Mouse (Mus musculus) embryonic facial prominence, embryonic 14.5 days (tissue): ENCODE measurements around the gene Npepps. TPM values are rescaled to one million over a fixed set of nuclear protein-coding genes. Genes with fewer than 3 reads are reported as not detected.

ENCODE experiments used
- ATAC-seq: fragments of 200-750 bp; cut with Nextera tagmentation; 2 replicates; pipeline ENCODE4 v1.8.0; 2017; ENCODE audit warnings: low read depth, moderate number of reproducible peaks, moderate TSS enrichment
- DNase-seq: peaks from one replicate; pipeline ENCODE4 v3.0.0-alpha.2; 2015; ENCODE audit warnings: low spot score
- H3K27ac ChIP-seq: fragments of 300-500 bp; sonication (generic); replicated peaks from 2 replicates; pipeline ENCODE4 v1.5.1; 2014; ENCODE audit warnings: low read depth, mild to moderate bottlenecking, low read length, moderate library complexity
- H3K27me3 ChIP-seq: fragments of 300-500 bp; sonication (generic); replicated peaks from 2 replicates; pipeline ENCODE4 v1.6.1; 2014; ENCODE audit warnings: low read length; ENCODE audit not compliant: control insufficient read depth, insufficient read depth
- H3K36me3 ChIP-seq: fragments of 300-500 bp; sonication (generic); 2 replicates; pipeline ENCODE4 v1.6.1; 2014; ENCODE audit warnings: low read length, mixed read lengths; ENCODE audit not compliant: control insufficient read depth, insufficient read depth
- H3K4me1 ChIP-seq: fragments of 300-500 bp; sonication (generic); 2 replicates; pipeline ENCODE4 v1.6.1; 2014; ENCODE audit warnings: antibody characterized with exemption, low read length; ENCODE audit not compliant: control insufficient read depth, insufficient read depth
- H3K4me2 ChIP-seq: fragments of 300-500 bp; sonication (generic); 2 replicates; pipeline ENCODE4 v1.6.1; 2014; ENCODE audit warnings: low read depth, mild to moderate bottlenecking, low read length, moderate library complexity, mixed read lengths
- H3K4me3 ChIP-seq: fragments of 300-500 bp; sonication (generic); 2 replicates; pipeline ENCODE4 v1.5.1; 2014; ENCODE audit warnings: low read depth, mild to moderate bottlenecking, low read length
- H3K9ac ChIP-seq: fragments of 300-500 bp; sonication (generic); 2 replicates; pipeline ENCODE4 v1.6.1; 2014; ENCODE audit warnings: low read depth, mild to moderate bottlenecking, low read length, moderate library complexity, mixed read lengths
- H3K9me3 ChIP-seq: fragments of 300-500 bp; sonication (generic); 2 replicates; pipeline ENCODE4 v1.6.1; 2016; ENCODE audit warnings: low read length; ENCODE audit not compliant: control insufficient read depth
- WGBS: fragments of 180-500 bp; shearing (Covaris S2); extraction: QIAGEN DNeasy Blood & Tissue Kit; methylation state at CpG from one replicate; pipeline ENCODE4 v1.1.7; 2014; 5-methylcytosine and 5-hydroxymethylcytosine counted together
- polyA plus RNA-seq: library from polyadenylated mRNA; unstranded; fragments of >200 nt; fragmentation: Nextera tagmentation; extraction: Ambion mirVana; gene quantifications from 2 replicates; pipeline ENCODE4 v1.2.1, GENCODE M21; 2014

Npepps gene
- polyA plus RNA-seq, 1 experiment from 2014 or later: 76.8 TPM

GRCm38 (mm10) chr11:97302231-97302781 lies 21.9 kb upstream of the Npepps start:
- no peak; the same call in 1 of the 2 replicates for ATAC-seq
- peak overlapping the region; percentile 71 for H3K27ac ChIP-seq

DNA sequence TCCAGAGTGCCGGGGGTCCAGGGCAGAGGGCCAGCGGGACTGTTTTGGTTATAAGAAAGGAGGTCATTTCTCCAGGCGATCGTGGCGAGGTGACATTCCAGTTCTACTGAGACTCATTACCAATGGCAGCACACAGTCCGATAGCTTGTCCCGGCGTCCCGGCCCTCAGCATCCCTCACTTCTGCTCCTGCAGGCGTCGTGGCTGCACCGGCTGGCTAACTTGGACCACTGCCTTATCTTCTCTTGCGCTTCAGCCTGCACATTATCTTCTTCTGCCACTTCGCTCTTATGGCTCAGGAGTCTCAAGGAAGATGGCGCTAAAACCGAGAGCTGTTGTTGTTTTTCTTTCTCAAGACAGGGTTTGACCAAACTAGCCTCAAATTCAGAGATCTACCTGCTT lies 21.0 kb upstream of the Npepps start:
- Histone ChIP-seq H3K27ac (no peak overlapping the region), H3K27me3 (no peaks in the 10 kb centered on the region), H3K36me3 (no peaks in the 10 kb centered on the region), H3K4me1 (no peaks in the 10 kb centered on the region), H3K9me3 (no peaks in the 10 kb centered on the region), H3K9ac (no peak overlapping the region), H3K4me3 (no peak overlapping the region), H3K4me2 (no peak overlapping the region)
- DNase-seq (no peak), ATAC-seq (no peak)
- 85% methylated on average over 16 of the region's 16 CpGs for WGBS

More at GRCm38 (mm10) chr11:97302231-97302781, 21.9 kb upstream of the Npepps start:
- Histone ChIP-seq H3K9me3 (no peaks in the 10 kb centered on the region), H3K9ac (peak overlapping the region; percentile 19; the same call in 1 of the 2 replicates), H3K4me1 (no peaks in the 10 kb centered on the region), H3K4me2 (no peak overlapping the region), H3K27me3 (no peaks in the 10 kb centered on the region), H3K4me3 (no peak overlapping the region), H3K36me3 (no peaks in the 10 kb centered on the region)
- 37% methylated on average over 7 of the region's 7 CpGs for WGBS
- DNase-seq: peak; percentile 85

DNA sequence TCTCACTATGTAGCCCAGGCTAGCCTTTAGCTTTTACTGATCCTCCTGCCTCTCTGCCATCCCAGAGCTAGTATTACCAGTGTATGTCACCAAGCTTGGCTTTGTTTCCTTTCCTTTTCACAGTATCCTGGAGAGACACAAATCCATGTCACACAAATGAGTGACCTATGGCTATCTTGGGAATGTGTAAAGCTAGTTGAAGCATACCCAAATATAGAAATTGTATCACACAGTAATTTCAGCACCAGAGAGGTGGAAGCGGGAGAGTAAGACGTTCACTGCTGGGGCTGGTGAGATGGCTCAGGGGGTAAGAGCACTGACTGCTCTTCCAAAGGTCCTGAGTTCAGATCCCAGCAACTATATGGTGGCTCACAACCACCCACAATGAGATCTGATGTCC lies 19.5 kb upstream of the Npepps start:
- H3K4me1 ChIP-seq: no peaks in the 10 kb centered on the region
- no peak for DNase-seq
- WGBS: 86% methylated on average over 2 of the region's 2 CpGs

GRCm38 (mm10) chr11:97296542-97296941 lies 16.1 kb upstream of the Npepps start:
- DNase-seq: no peak
- no peaks in the 10 kb centered on the region for H3K36me3 ChIP-seq
- WGBS: 91% methylated on average over 3 of the region's 4 CpGs

More for the DNA sequence above, 19.5 kb upstream of the Npepps start:
- Histone ChIP-seq H3K27ac (no peak overlapping the region), H3K27me3 (no peaks in the 10 kb centered on the region), H3K4me3 (no peak overlapping the region), H3K9me3 (no peaks in the 10 kb centered on the region), H3K9ac (no peak overlapping the region), H3K4me2 (no peak overlapping the region), H3K36me3 (no peaks in the 10 kb centered on the region)
- ATAC-seq: no peak

DNA sequence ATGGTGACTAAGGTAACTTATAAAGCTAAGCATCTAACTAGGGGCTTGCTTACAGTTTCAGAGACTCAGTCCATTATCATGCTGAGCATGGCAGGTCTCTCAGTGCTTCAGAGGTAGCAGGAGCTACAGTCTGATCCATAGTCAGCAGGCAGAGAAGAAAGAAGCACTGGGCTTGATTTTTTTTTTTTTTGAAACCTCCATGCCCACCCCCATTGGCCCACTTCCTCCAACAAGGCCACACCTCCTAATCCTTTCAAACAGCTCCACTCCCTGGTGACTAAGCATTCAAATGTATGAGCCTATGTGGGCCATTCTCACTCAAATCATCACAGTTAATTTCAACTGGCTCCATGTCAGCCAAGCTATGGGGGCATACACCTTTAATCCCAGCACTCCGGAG lies 12.3 kb upstream of the Npepps start:
- WGBS: 88% methylated on average over 1 of the region's 1 CpGs

More at GRCm38 (mm10) chr11:97296542-97296941, 16.1 kb upstream of the Npepps start:
- Histone ChIP-seq H3K9ac (no peak overlapping the region), H3K27ac (no peak overlapping the region), H3K4me3 (no peak overlapping the region), H3K27me3 (no peaks in the 10 kb centered on the region), H3K4me2 (no peak overlapping the region), H3K9me3 (no peaks in the 10 kb centered on the region), H3K4me1 (no peaks in the 10 kb centered on the region)
- ATAC-seq: no peak

DNA sequence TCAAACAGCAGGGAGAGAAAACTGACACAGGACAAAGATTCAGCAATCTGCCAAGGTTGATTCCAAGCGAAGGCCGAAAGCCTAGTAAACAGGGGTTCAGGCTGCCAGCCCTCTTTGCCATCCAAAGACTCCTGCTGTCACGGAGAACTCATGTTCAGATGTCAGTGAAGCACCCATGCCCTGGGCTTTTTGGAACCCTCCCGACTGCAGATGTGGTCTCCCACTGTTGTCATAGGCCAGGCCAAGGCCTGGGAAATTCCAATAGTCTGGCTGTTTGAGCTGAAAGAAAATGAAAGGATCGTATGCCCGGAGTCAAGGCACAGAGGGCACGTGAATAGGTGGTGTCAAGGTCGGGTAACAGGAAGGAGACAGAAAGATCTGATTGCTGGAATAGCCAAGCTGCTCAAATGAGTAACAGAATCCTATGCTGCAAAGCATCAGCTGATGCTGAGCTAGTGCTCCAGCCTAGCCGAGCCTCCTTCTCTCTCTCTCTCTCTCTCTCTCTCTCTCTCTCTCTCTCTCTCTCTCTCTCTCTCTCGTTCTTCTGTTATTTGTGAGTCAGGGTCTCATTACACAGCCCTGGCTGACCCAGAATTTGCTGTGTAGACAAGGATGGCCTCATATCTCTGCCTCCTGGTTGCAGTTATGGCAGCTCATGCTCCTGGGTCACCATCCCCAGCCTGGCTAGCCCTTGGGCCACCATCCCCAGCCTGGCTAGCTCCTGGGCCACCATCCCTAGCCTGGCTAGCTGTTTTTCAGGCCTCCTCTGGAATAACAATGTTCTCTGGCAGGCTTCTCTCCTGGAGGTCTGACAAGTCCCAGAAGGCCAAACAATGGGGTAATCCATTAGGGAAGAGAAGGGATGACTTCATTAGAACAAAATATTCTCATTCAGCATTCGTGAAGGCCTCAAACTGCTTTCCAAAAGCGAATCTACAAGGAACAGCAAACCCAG lies 9.1 kb upstream of the Npepps start:
- no peak overlapping the region for H3K9ac ChIP-seq
- WGBS: 41% methylated on average over 11 of the region's 12 CpGs

More for the DNA sequence above, 12.3 kb upstream of the Npepps start:
- H3K27ac ChIP-seq: no peak overlapping the region
- DNase-seq (no peak), ATAC-seq (no peak)
- H3K4me1 ChIP-seq: no peaks in the 10 kb centered on the region
- H3K9ac ChIP-seq: no peak overlapping the region
- H3K4me2 ChIP-seq: no peak overlapping the region
- H3K4me3 ChIP-seq: no peak overlapping the region
- no peaks in the 10 kb centered on the region for H3K36me3 ChIP-seq
- H3K27me3 ChIP-seq: no peaks in the 10 kb centered on the region
- H3K9me3 ChIP-seq: no peaks in the 10 kb centered on the region

GRCm38 (mm10) chr11:97287643-97288042 lies 7.2 kb upstream of the Npepps start:
- Histone ChIP-seq H3K4me3 (no peak overlapping the region), H3K27me3 (no peaks in the 10 kb centered on the region), H3K9ac (no peak overlapping the region), H3K4me2 (no peak overlapping the region), H3K27ac (no peak overlapping the region), H3K4me1 (no peaks in the 10 kb centered on the region), H3K36me3 (no peaks in the 10 kb centered on the region), H3K9me3 (no peaks in the 10 kb centered on the region)
- no peak for ATAC-seq
- no peak for DNase-seq

More for the DNA sequence above, 9.1 kb upstream of the Npepps start:
- Histone ChIP-seq H3K4me2 (no peak overlapping the region), H3K27ac (no peak overlapping the region), H3K4me3 (no peak overlapping the region), H3K27me3 (no peaks in the 10 kb centered on the region), H3K4me1 (no peaks in the 10 kb centered on the region), H3K36me3 (no peaks in the 10 kb centered on the region), H3K9me3 (no peaks in the 10 kb centered on the region)
- DNase-seq: no peak
- ATAC-seq: no peak

DNA sequence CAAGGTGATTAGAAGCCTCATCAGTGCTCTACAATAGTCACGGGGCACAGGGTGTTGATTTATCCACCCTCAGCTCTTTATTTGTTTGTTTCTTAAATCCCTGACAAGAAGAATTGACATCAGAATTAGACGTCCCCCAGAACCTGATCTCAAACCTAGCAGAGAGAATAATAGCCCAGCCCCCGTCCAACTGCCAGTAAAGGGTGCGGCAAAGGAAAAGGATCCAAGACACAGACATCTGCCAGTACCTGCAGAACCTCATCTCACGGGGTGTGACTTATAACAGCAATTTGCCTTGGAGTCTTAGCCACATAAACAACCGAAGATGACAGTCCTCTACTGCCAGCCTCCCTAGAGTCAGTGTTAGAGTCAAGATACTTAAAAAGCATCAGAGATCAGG lies 6.5 kb upstream of the Npepps start:
- no peak overlapping the region for H3K4me3 ChIP-seq
- H3K27ac ChIP-seq: no peak overlapping the region
- no peak overlapping the region for H3K9ac ChIP-seq
- DNase-seq (peak; percentile 20), ATAC-seq (0 out of 2 replicates have a peak, but pooled peaks have one; percentile 18)
- H3K27me3 ChIP-seq: no peaks in the 10 kb centered on the region
- no peaks in the 10 kb centered on the region for H3K36me3 ChIP-seq
- H3K4me2 ChIP-seq: no peak overlapping the region
- H3K4me1 ChIP-seq: no peaks in the 10 kb centered on the region
- no peaks in the 10 kb centered on the region for H3K9me3 ChIP-seq
- 51% methylated on average over 6 of the region's 6 CpGs for WGBS
